Mouse (Mus musculus): Measurements from ENCODE around the gene Rpl22l1.
"Not testable (repeated sequence)": the region's sequence is repeated elsewhere in the genome, so short reads cannot be mapped to it uniquely, and the experiment has no call there.

The Rpl22l1 gene

GRCm38 (mm10) chr3:28841886-28842649 lies 36.8 kb downstream of the Rpl22l1 start:
- DNase-seq (ENCODE audit: low spot score) = peak; percentile 20

- DNase-seq (ENCODE audit: low spot score) = no peak
Measured at GRCm38 (mm10) chr3:28843231-28843630, 38.0 kb downstream of the Rpl22l1 start.

- no peak for DNase-seq (ENCODE audit: low spot score)
Measured at GRCm38 (mm10) chr3:28847115-28847514, 41.9 kb downstream of the Rpl22l1 start.

- DNase-seq (ENCODE audit: low spot score) = not testable (repeated sequence)
Measured at GRCm38 (mm10) chr3:28852174-28852573, 46.9 kb downstream of the Rpl22l1 start.

Data from retina, embryonic 14.5 days (tissue).